Mouse (Mus musculus): ENCODE results near the gene Kdelc2.
A peak's percentile ranks its signal among the peaks of the same experiment; 100 is the strongest.

The Kdelc2 gene

DNA sequence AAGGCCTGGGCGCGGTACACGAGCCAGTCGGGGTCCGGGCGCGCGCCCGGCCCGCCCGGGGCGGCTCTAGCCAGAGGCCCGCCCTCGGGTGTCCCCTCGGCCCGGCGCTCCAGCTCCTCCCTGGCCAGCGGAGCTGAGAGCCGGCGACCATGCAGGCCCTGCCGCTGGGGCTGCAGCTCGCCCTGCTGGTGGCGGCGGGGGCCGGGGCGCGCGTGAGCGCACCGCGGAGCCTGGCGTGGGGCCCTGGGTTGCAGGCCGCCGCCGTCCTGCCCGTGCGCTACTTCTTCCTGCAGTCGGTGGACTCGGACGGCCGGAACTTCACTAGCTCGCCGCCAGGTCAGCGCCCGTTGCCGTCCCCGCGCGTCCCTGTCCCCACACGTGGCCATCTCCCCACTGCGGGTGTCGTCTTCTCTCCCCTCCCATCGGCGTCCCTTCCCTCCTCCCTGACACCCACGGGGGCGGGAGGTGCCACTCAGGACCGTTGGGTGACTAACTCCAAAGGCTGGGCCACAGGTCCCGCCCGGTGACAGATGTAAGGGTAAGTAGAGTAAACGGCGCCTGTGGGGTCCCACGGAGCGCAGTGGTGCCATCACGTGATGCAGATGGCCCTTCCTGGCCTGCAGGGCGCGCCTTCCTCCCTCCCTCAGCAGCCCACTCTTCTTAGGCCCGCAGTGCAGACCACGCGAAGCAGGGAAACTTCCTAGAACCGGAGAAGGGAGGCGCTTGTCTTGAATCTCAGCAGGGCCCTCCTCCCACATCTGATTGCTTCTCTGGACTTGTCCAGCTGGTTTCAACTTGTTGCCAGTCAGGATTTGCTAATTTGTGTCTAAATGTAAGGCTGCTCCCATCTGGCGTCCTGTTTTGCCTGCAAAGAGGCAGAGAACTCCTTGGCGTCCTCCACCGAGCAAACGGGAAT lies at the start of gene Kdelc2:
Kdelc2 (plus strand) TSS at position 75 of the 916 bp plus-strand sequence.
- DNase-seq (ENCODE audit: low spot score in 2 of 2) = peak; percentile 61 to 80

DNA sequence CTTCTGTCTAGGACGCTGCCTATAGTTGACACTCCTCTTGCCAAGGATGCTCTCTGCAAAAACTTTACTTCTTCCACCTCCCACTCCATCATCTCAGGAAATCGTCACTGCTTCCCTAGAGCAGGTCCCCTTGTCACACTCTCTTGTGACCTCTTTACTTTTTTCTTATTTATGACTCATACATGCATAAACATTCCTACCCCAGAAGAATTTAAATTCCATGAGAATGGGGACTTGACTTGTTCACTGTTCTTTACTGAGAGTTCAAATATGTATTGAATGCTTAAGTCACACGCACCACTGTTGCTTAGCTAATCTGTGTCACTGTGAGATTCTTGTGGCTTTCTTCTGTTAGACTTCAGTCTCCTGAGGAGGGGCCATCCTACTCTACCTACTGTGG lies 48.7 kb upstream of the Kdelc2 start:
- DNase-seq (ENCODE audit: low spot score in 2 of 2) = no peak

GRCm38 (mm10) chr9:53339603-53340002 lies 44.2 kb upstream of the Kdelc2 start:
- DNase-seq (ENCODE audit: low spot score in 2 of 2) = no peak

GRCm38 (mm10) chr9:53340328-53340916 lies 43.4 kb upstream of the Kdelc2 start:
- DNase-seq (ENCODE audit: low spot score in 2 of 2) = no peak

GRCm38 (mm10) chr9:53340969-53341368 lies 42.9 kb upstream of the Kdelc2 start:
- no peak for DNase-seq (ENCODE audit: low spot score in 2 of 2)

DNA sequence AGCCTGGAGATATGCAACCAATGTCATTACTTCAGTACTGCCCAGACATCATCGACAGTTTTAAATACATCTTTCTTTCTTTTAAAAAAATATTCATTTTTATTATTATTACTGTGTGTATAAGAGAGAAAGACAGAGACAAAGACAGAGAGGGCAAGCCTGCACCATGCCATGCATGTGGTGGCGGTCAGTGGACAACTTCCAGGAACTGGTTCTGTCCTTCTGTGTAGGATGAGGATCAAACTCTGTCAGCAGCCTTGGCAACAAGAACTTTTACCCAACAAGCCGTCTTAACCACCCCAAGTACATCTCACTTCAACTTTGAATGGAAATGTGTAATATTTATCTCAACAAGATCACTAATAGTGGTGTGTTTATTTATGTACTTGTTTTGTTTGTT lies 41.8 kb upstream of the Kdelc2 start:
- no peak for DNase-seq (ENCODE audit: low spot score in 2 of 2)

GRCm38 (mm10) chr9:53344646-53345432 lies 39.0 kb upstream of the Kdelc2 start:
- no peak for DNase-seq (ENCODE audit: low spot score in 2 of 2)

- no peak for DNase-seq (ENCODE audit: low spot score in 2 of 2)
These were observed 38.1 kb upstream of the Kdelc2 start for GRCm38 (mm10) chr9:53345728-53346127.

GRCm38 (mm10) chr9:53346402-53346801 lies 37.4 kb upstream of the Kdelc2 start:
- no peak for DNase-seq (ENCODE audit: low spot score in 2 of 2)

DNA sequence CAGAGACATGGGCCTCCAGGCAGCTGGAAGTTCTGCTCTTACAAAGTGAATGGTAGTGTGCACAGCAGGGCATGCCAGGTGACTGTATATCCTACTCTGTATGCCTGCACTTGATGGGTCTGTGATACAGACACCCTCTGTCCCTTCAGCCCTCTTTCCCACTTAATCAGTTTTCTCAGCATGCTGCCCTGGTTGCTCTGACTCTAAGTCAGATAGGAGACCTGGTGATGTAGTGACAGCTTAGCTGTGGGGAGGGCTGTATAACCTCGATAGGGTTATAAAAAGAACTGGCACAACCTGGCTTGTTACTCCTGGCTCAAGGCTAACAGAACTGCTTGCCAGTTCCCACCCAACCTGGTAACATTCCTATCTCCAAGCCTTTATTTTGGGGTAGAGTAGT lies 34.6 kb upstream of the Kdelc2 start:
- no peak for DNase-seq (ENCODE audit: low spot score in 2 of 2)

GRCm38 (mm10) chr9:53350331-53350730 lies 33.5 kb upstream of the Kdelc2 start:
- no peak for DNase-seq (ENCODE audit: low spot score in 2 of 2)

- DNase-seq (ENCODE audit: low spot score in 2 of 2) = no peak
These were observed 31.9 kb upstream of the Kdelc2 start for GRCm38 (mm10) chr9:53351899-53352298.

- DNase-seq (ENCODE audit: low spot score in 2 of 2) = no peak
These were observed 30.7 kb upstream of the Kdelc2 start for GRCm38 (mm10) chr9:53353161-53353560.

DNA sequence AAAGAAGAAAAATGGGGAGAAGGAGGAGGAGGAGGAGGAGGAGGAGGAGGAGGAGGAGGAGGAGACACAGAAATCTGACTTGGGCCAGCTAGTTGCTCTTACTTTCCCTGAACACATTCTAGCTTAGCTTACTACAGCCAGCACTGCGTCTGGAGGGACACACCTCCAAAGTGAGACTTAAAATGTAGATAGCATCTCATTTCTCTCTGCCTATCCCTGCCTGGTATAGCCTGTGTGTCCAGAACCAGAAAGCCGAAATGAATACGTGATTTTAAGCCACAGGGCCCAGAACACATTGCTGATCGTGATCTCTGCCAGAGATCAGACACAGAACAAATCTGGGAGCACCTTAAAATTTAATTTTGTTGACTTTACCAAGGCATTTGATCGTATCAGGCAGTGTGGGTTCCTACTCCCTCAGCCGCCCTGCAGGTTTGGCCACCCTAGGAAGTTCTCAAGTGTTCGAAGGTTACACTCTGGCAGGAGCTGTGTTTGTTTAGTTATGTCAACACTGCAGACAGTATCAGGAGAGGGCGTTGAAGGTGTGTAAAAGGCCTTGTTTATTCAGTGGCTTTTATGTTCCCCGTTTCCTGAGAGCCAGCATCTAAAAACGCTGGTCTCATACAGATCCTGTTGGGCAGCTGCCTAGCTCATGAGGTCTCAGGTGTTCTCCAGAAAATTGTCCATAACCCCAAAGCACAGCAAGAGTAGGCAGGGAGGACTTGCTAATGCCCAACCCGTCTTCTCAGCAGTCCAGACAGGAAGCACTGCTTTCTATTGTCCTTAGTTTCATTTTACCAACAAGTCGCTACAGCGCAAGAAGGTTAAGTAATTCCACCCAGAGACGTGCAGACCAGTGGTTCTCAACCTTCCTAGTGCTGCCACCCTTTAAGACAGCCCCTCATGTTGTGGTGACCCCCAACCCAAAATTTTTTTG lies 27.3 kb upstream of the Kdelc2 start:
- DNase-seq (ENCODE audit: low spot score in 2 of 2) = no peak

DNA sequence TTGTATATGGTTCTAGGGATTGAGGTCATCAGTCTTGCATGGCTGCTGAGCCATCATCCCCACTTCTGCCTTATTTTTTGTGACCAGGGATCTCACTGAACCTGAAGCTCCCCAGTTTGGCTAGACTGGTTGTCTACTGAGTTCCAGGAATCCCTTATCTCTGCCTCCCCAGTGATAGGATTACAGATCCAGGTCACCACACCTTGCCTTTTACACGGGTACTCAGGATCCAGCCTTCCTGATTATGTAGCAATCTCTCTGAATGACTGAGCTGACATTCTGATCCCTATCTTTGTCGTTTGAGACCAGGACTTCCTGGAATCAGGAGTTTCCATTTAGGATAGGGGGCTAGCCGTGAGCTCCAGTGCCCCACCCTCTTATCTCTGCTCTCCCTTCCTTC lies 12.5 kb upstream of the Kdelc2 start:
- no peak for DNase-seq (ENCODE audit: low spot score in 2 of 2)

GRCm38 (mm10) chr9:53375907-53376306 lies 7.9 kb upstream of the Kdelc2 start:
- no peak for DNase-seq (ENCODE audit: low spot score in 2 of 2)

DNA sequence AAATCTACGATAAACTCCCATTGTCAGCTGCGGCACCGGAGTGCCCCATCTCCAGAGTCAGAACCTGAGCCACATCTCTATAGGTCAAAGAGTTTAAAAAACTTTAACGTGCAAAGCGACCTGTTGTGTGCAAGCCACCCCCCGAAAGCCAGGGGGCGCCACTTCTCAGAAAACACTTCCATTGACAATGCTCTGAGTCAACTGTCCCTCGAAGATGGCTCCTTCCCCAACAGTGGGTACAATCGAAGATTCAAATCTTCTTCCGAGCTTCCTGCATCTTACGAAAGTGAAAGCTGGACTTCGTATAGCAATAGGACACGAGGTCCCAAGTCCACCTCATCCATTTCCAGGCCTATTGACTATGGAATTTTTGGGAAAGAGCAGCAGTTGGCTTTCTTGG lies 7.0 kb upstream of the Kdelc2 start:
- no peak for DNase-seq (ENCODE audit: low spot score in 2 of 2)

DNA sequence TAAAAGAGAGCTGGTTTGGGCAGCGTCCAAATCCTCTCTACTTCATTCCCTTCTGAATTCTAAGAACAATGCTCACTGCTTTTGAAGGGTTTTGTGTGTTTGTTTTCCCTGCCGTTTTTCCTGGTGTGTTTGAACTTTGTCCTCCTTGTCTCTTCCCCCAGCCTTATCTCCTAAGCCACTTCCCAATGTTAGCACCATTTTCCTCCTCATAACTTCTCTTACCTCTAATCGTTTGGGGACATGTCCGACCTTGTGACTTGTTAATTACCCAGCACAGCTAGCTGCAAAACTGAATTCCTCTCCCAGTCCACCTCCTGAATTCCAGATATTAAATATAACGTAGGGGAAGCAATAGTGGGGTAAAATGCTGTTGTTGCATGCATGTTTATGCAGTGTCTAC lies 6.2 kb upstream of the Kdelc2 start:
- no peak for DNase-seq (ENCODE audit: low spot score in 2 of 2)

DNA sequence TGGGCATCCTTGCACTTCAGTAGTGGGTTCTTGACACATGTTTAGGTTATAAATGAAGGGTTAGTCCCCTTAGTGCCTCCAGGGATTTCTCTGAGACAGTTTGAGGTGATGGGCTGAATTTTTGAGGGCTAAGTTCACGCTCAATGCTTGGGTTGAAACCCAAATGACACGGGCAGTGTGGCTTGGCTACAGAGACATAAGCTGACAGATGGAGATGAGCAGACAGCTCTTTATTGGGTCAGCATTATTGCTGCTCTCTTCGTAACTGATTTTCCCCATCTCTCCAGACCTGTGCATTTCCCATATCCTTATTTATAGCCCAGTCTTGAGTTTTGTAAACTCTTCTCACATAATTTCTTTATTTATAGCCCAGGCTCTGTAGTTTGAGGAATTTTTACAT lies 5.7 kb upstream of the Kdelc2 start:
- DNase-seq (ENCODE audit: low spot score in 2 of 2) = no peak

GRCm38 (mm10) chr9:53380595-53380994 lies 3.2 kb upstream of the Kdelc2 start:
- DNase-seq (ENCODE audit: low spot score in 2 of 2) = no peak

- DNase-seq (ENCODE audit: low spot score in 2 of 2) = no peak
These were observed 2.7 kb upstream of the Kdelc2 start for GRCm38 (mm10) chr9:53381113-53381615.
